Mouse (Mus musculus) embryo, embryonic 10 days (tissue): ENCODE results near the gene Emc8.
A peak's percentile ranks its signal among the peaks of the same experiment; 100 is the strongest.

Experiments used
- DNase-seq: peaks from one replicate; pipeline ENCODE4 v3.0.0-alpha.2; 2015; ENCODE audit warnings: low spot score

Emc8 gene

DNA sequence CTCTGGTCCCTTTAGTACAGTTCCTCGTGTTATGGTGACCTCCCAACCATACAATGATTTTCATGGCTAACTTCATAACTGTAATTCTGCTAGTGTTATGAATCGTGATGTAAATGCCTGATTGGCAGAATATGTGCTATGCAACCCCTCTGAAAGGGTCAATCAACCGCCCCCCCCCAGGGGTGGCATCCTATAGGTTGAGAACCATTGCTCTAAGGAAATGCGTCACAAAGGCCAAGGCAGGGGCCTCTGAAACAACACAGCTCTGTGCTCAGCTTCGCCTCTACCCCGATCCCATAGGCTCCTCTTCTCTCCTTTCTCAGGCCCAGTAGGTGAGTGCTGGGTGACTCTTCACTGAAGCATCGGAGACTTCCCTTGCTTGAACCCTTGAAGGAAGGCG, 17.2 kb upstream of the Emc8 start:
- DNase-seq, result no peak

DNA sequence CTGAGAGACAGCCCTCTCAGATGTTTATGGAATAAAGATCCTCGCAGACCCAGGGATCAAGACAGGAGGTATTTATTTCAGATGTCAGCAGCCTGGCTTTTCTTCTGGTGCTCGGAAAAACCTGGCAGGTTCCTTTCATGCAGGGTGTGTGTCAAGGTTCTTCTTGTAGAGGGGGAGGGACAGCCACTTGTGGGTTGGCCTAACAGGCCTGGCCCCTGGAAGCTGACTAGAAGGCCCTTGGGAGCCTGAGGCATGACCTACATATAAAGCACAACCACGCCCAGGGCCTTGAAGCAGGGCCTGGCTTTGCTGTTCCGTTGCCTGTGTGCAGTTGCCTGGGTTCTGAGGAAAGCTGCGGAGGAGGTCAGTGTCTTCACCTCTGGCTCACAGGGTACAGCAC, 16.7 kb upstream of the Emc8 start:
- DNase-seq, result no peak

DNA sequence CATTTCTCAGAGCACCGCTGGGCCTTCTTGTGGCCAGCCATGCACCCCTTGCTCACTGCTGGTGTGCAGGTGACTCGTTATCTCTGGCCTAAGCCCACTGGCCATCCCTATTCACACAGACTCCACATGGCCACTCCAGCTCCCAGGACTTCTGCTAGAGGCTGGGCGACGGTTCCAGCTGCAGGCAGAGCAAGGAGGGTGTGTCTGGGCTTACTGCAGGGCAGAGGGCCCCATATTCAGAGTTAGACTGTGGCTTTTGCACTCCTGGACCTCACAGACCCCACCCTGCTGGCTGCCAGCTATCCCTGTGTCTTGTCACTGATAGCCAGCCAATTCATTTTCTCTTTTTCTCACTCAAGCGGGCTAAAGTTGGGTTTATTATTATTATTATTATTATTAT, 15.7 kb upstream of the Emc8 start:
- DNase-seq, result no peak

DNA sequence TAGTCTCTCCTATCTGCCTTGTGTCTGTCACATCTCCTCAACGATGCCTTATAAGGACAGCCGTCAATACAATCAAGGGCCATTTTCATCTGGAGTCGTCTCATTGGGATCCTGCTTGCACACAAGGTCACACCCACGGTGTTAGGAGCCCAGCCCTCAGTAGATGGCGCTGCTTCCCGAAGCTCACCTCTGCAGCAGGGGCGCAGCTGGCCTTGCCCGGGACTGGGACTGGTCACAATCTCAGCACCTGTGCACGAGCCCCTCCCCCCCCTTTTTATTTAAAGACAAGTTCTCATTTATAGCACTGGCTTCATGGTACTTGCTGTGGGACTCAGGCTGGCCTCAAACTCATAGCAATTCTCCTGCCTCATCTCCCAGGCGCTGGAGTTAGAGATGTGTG, 15.2 kb upstream of the Emc8 start:
- peak; percentile 87 for DNase-seq

DNA sequence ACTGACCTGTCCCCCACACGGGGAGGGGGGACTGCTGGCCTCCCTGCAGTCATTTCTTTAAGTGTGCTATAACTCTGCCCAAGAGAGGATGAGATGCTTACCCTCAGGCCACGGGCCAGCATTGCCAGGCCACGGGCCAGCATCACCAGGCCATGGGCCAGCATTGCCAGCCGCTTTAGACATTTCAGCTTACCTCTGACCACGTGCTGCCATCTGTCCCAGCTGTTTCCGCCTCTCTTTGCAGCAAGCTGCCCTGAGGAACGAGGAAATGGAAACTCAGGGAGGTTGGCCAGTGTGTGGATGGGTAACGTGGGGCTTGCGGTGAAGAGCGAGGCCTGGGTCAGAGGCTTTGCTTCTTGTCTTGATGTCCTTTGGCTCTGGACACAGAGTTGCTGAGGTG, 12.7 kb upstream of the Emc8 start:
- DNase-seq, result no peak

DNA sequence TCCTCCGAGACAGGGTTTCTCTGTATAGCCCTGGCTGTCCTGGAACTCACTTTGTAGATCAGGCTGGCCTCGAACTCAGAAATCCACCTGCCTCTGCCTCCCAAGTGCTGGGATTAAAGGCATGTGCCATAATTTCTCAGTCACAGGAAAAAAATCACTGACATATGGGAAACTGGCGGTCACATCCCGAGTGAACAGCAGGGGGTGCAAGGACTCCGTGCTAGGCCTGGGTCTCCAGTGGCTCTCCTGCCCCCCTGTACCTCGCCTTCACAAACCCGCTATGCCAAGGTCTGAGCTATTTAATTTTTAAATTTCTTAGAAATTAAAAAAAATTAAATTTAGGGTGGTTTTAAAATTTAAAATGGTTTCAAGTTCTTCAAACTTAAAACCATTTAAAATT, 12.0 kb upstream of the Emc8 start:
- peak; percentile 74 for DNase-seq

DNA sequence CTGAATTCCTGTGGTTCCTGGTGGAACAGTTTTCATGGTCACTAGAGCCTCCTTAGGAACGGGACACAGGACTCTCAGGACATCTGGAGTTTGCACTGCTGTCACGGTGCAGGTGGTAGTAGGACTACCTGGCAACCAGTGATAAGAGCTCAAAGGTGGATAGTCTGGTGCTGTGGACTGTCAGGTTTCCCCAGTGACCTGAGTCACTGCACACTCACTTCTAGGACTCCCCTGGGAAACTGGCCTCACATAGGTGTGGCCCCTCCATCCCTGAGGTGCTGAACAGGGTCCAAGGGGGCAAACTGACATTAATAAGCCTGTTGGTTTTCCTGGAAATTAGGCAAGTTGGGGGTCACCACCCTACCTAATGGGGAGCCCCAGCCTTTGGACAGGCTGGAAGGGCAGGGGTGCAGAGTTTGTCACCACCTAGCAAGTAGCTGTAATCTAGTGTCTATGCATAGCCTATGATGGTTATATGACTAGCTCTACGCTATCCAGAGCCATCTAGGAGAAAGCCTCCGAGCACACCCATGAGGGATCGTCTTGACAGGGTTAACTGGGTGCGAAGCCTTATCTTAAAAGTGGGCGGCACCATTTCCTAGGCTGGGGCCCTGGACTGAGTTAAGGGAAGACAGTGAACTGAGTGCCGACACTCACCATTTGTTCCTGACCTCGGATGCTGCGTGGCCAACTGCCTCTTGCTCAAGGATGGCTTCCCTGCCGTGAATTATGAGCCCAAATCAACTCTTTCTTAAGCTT, 11.4 kb upstream of the Emc8 start:
- no peak for DNase-seq

DNA sequence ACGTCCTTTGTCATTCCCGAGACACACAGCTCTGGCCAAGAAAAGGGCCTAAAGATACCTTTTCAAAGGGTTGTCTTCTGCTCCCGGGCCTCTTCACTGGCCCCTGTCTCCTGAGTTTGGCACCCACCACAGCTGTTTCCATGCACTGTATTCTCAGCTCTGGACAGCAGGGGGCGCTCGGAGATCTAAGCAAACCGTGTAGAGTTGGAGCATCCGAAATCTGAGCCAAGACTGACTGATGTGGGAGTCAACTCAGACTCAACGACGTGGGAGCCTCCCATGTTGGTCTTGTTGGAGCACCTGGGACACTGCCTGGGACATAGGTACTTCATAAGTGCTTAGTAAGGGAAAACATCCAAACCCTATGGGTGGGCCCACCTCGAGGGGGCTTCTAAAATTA, 10.1 kb upstream of the Emc8 start:
- peak; percentile 91 for DNase-seq

DNA sequence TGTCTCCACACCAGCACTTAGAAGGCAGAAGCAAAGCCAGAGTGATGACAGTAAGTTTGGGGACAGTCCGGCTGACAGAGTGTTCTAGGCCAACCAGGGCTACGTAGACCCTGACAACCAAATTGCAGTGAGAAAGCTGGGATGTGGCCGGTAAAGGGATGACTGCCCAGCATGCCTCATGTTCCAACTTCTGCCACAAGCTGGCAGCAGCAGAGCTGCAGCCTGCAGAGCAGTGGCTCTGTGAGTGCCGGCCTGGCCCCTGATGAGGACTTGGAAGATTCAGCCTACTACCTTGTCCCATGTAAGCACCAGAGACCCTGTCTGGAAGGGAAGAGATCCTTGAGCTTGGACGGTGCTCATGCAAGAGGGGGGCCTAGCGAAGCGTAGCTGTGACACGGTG, 7.3 kb upstream of the Emc8 start:
- no peak for DNase-seq

DNA sequence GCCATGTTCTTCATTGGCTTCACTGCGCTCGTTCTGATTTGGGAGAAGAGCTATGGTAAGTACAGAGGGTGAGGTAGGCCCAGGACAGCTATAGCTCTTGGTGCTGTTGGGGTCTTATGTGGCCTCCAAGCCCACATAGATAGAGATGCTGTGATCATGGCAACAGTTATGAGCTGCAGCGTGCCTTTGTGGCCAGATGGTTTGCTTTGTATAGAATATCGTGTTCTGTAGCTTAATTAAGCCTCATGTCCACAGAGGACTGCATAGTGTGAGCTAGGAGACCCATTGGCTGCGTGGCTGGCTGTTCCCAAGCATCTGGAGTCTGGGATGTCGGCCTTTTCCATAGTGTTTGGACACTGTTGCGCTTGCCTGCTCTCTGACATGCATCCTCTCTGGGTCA, 4.9 kb upstream of the Emc8 start:
- DNase-seq, result no peak

DNA sequence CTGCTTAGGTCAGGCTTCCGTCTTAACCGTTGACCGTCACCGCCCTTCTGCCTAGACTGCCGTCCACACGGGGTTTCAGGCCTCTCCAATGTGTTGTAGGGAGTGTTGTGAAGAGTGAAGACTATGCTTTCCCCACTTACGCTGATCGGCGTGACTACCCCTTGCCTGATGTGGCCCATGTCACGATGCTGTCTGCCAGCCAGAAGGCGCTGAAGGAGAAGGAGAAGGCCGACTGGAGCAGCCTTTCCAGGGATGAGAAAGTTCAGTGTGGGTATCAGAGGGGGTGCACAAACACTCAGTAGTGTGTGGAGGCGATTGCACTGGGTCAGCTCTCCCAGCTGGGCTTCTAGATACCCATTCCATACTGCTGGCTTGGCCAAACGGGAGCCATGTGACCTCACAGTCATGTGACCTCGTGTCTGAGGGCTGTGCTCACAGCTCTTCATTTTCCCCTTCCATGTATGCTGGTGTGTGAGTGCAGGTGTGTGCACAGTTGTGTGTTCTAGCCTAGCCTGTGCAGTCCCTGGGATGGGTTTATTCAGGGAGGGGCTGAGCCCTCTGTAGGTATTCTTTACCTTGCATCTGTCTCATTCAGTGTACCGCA, 4.4 kb upstream of the Emc8 start:
- no peak for DNase-seq

DNA sequence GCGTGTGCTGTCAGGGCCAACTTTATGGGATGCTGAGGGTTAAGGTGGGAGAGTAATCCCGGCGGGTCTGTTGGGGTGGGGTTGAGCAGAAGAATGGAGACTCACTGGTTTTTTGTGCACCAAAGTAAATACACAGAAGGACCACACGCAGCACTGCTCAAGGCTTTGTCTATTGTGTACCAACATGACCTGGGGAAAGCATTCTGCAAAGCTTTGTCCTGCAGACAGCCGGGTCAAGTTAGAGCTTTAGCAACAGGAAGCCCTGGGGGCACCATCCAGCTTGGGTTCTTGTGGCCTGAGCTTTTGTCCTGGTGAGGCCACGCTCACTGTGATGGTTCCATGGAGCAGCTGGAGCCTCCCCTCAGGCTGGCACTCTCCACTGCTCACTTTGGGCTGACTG, 3.4 kb upstream of the Emc8 start:
- DNase-seq, result peak; percentile 24

DNA sequence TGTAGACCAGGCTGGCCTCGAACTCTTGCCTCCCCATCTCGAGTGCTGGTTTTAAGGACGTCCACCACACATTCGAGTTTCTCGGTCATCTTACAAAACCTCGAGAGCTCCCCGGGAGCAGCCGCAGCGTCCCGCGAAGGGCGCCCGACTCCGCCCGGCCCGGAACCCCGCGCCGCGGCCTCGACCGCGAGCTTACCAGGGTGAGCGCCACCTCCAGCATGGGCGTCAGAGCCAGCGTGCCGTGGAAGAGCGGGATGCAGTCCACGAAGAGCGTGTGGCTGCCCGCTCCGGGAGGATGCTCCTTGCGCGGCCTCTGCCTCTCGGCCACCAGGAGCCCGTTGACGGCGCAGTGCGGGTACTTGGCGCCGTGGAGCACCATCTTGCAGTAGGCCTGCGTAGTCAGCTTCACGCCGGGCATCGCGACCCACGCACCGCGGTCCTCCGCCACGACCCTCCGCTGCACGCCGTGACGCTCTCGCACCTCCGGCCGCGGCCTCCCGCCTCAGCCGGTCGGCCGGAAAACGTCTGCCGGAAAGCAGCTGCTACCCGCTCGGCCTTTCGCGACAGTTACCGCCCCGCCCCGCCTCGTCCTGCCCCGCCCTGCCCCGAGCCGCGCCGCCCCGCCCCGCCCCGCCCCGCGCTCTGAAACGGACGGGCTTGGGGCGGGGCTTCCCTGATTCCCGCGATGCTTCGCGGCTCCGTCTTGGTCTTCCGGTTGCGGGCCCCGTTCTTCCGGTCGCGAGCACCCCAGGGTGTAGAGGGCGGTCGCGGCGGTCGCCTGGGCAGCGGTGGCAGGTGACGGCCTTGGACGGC, 606 bp downstream of the Emc8 start, which contains the start of the genes Gm27021 and Cox4i1:
Gm27021 (minus strand) TSS at position 519 of the 813 bp plus-strand sequence.
Cox4i1 (plus strand) TSS at position 662 of the 813 bp plus-strand sequence.
- peak; percentile 93 for DNase-seq

DNA sequence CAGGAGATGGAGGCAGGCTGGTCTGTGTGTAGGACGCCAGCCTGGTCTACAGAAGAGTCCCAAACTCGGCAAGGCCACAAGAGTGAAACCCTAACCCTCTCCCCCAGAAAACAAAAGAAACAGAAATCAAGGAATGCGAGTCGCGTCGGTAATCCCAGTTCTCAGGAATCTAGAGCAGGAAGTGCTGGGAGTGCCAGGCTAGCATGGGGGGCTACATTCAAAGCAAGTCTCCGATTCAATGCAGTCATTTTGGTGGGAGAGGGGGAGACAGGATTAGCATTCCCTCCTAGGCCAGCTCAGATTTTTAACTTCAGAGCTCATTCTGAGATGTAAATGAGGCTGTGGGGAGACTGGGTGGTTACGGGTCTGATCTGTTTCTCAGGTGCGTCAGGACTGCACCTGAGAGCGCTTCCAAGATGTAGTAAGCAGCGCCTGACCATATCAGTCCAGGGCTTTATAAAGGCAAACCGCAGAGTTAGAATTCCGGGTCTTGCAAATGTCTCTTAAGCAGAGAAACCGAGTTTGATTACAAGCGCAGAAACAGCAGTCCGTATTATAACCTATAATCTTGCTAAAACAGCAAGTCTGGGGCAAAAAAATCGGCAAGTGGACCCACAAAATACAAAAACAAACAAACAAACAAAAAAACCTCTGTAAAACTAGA, 1.4 kb downstream of the Emc8 start:
- peak; percentile 39 for DNase-seq

DNA sequence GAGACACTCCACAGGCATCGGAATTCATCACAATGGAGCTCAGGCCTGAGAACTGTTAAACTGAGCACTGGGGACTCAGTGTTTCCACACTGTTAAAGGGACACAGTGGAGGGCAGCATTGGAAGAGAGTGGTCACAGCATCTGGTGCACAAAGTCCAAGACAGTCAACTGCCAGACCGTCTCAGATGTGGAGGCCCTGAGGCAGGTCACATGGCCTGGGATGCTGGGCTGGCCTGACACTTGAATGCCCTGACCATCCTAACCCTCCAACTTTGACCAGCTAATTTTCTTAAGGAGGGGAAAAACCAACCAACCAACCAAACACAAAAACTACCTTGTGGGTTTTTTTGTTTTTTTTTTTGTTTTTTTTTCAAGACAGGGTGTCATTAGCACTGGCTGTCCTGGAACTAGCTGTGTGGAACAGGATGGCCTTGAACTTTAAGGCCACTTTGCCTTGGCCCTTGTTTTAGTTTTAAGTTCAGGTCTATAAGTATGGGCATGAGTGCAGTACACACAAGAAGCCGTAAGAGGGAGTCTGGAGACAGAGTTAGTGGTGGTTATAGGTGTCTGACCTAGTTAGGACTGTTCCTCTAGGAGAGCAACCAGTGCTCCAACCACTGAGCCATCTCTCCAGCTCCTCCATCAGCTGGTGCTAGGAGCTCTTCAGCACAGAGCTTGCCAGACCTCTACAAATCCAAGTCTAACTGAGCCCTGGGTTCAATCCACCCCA, 2.5 kb downstream of the Emc8 start:
- no peak for DNase-seq

DNA sequence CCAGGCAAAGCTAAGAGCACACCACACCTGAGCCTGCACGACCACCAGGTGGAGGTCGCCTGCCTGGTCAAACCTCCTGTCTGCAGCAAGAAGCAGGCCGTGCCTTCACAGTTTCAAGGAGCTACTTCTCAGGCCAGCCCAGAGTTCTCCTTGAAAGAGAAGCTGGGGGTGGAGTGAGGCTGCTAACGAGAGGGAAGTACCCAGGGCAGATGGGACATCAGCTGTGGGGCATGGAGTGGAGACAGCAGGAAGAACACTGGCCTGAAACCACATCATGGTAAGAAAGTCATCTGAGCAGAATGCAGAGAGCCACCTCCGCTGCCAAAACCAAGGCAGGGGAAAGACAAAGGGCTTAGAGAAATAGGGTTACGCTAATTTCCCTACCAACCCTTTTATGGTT, 3.8 kb downstream of the Emc8 start:
- no peak for DNase-seq

DNA sequence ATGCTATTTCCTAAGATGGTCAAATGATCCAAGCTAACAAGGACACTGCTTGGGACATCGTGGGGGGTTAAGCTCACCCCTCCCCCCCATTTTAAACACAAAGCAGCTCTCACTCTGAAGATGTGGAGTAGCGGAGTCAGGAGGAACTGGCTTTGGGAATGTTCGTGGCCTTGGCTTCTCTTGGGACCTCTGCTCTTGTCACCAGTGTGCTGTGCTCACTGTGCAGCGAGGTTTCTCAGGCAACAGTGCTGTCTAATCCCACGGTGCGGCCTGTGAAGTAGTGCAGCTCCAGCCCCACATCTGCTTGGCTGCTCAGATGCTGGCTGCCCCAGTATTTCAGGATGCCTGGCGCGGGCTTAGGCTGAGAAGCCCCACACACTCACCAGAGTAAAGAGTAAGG, 11.0 kb downstream of the Emc8 start:
- DNase-seq, result no peak

DNA sequence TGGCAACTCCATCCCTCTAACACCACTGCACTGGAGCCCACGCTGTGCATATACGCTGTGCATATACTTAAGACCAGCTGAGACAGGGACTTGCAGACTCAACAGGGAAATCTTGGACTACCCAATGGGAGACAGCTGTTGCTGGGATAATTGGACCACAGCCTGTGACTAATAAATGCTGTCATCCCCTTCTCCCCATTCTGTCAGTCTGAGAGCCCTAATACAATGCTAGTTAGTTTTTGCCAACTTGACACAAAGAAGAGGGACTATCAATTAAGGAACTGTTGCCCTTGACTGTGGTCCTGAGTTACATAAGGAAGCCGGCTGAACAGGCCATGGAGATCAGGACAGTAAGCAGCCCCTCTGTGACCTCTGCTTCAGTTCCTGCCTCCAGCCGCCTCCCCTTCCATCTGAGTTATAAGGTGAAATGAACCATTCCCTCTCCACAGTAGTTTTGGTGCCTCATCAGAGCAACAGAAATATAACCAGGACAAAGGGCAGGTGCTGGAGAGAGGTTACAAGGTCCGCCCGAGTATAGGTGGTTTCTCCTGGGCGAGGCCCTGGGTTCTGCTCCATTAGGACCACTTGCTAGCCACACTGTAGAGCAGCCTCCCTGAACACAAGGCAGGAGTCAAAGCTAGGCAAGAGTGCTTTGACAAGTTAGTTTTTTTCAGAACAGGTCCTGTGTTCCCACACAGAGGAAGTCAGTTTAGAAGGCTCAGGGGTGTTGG, 11.9 kb downstream of the Emc8 start:
- no peak for DNase-seq

DNA sequence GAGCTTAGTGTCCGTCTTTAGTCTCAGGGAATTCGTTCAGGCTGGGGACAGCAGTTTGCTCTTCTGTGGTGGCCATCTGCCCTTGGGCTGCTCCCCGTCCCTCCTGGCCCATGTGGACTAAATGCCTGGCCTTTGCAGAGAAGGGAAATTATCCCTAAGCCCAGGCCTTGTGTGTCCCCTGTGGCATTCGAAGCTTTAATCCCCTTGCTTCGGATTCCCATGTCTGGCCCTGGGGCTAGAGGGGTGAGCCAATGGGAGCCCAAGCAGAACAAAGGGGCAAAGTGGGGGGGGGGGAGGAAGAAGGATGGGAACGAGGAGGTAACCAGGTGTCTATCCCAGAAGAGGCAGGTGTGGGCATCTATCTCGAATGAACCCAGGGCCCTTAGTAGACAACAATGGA, 20.8 kb downstream of the Emc8 start, which contains the start of gene 1190005I06Rik:
1190005I06Rik (minus strand) TSS at position 101 of the 400 bp plus-strand sequence.
- no peak for DNase-seq

DNA sequence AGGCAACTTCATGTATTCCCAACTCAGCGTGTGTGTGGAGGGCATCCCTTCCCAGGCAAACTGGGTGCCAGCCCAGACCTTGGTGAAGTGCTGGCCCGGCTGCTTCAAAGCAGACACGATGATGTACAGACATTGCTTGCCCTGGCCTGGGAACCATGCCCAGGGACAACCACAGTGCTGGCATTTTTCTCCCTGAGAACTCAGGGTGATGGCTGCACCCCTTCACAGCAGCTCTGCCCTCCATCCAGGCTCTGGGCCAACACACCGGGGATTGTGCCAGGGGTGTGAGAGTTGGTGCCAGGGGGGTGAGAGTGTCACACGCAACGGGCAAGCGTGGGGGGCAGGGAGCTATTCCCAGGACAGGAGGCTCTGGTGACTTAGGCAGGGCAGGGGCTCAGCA, 23.7 kb downstream of the Emc8 start:
- DNase-seq, result no peak
